Mouse (Mus musculus) liver, embryonic 14.5 days (tissue): ENCODE data around the gene Dtx3l. TPM values are rescaled to one million over a fixed set of nuclear protein-coding genes. Genes with fewer than 3 reads are reported as not detected.

Experiments
- ATAC-seq: fragments of 200-750 bp; cut with Nextera tagmentation; 2 replicates; pipeline ENCODE4 v1.8.0; 2017; ENCODE audit warnings: moderate number of reproducible peaks, mild to moderate bottlenecking, moderate library complexity; ENCODE audit not compliant: insufficient read depth
- DNase-seq, 3 experiments: peaks; one replicate each; pipeline ENCODE4 v3.0.0-alpha.2; 2012 to 2013; ENCODE audit warnings: low read depth in 3 of 3, low spot score in 3 of 3
- H3K27ac ChIP-seq: fragments of 300-500 bp; sonication (generic); 2 replicates; pipeline ENCODE4 v1.5.1; 2014; ENCODE audit warnings: moderate library complexity, mild to moderate bottlenecking, control low read depth, inconsistent platforms
- H3K27me3 ChIP-seq: fragments of 300-500 bp; sonication (generic); 2 replicates; pipeline ENCODE4 v1.6.1; 2014; ENCODE audit warnings: mild to moderate bottlenecking, low read length, moderate library complexity; ENCODE audit not compliant: control insufficient read depth, insufficient read depth
- H3K36me3 ChIP-seq: fragments of 300-500 bp; sonication (generic); replicated peaks from 2 replicates; pipeline ENCODE4 v1.6.1; 2014; ENCODE audit warnings: low read depth; ENCODE audit not compliant: control insufficient read depth, insufficient read depth
- H3K4me1 ChIP-seq, 2 experiments: fragments of 200-500 bp in 1 of 2; fragments of 300-500 bp in 1 of 2; sonication (generic) in 1 of 2; replicated peaks; 2 replicates each; pipeline ENCODE4 v1.6.1; 2012 to 2014; ENCODE audit warnings: antibody characterized with exemption in 1 of 2, inconsistent platforms in 1 of 2, low read length in 1 of 2; ENCODE audit not compliant: control insufficient read depth in 2 of 2, insufficient read depth in 2 of 2
- H3K4me2 ChIP-seq: fragments of 300-500 bp; sonication (generic); 2 replicates; pipeline ENCODE4 v1.6.1; 2014; ENCODE audit warnings: low read depth, mild to moderate bottlenecking, control low read depth, moderate library complexity
- H3K4me3 ChIP-seq, 2 experiments: fragments of 200-500 bp in 1 of 2; fragments of 300-500 bp in 1 of 2; sonication (generic) in 1 of 2; 2 replicates each; pipeline ENCODE4 v1.5.1; 2012 to 2014; ENCODE audit warnings: low read depth in 2 of 2, low read length in 2 of 2, mild to moderate bottlenecking in 2 of 2, control low read depth in 1 of 2, inconsistent platforms in 1 of 2, moderate library complexity in 1 of 2; ENCODE audit not compliant: insufficient read depth in 1 of 2
- H3K9ac ChIP-seq: fragments of 300-500 bp; sonication (generic); replicated peaks from 2 replicates; pipeline ENCODE4 v1.6.1; 2014; ENCODE audit warnings: mild to moderate bottlenecking, control low read depth, moderate library complexity
- H3K9me3 ChIP-seq: fragments of 300-500 bp; sonication (generic); 2 replicates; pipeline ENCODE4 v1.6.1; 2016; ENCODE audit warnings: low read length, mixed read lengths; ENCODE audit not compliant: control insufficient read depth
- CTCF ChIP-seq: IDR thresholded peaks from 2 replicates; pipeline ENCODE4 v1.5.1; 2016; ENCODE audit warnings: antibody characterized with exemption, low read depth, control low read depth
- EP300 ChIP-seq: IDR thresholded peaks from 2 replicates; pipeline ENCODE4 v1.6.1; 2016; ENCODE audit warnings: antibody characterized with exemption, low read depth
- WGBS: fragments of 180-500 bp; shearing (Covaris S2); extraction: QIAGEN DNeasy Blood & Tissue Kit; methylation state at CpG from one replicate; pipeline ENCODE4 v1.1.7; 2014; ENCODE audit not compliant: insufficient replicate concordance; 5-methylcytosine and 5-hydroxymethylcytosine counted together
- polyA plus RNA-seq, 2 experiments: library from polyadenylated mRNA; depleted of rRNA in 1 of 2; stranded (reverse) in 1 of 2; unstranded in 1 of 2; fragments of >200 nt; fragmentation: Nextera tagmentation in 1 of 2; extraction: Ambion mirVana in 1 of 2; gene quantifications; 2 replicates each; pipeline versions ENCODE4 v1.2.1 to v1.2.3; 2012 to 2014

Gene Dtx3l
- polyA plus RNA-seq (2012; rRNA removed) (1.5 and 1.9 TPM in 2 replicates), polyA plus RNA-seq (2014; fragmentation: Nextera tagmentation; extraction: Ambion mirVana) (3.2 and 3.5 TPM in 2 replicates)

GRCm38 (mm10) chr16:35938211-35939151, at the start of gene Dtx3l, which contains the start of gene Parp9:
TSS of gene Dtx3l (minus strand) at chr16:35939151.
TSS of gene Parp9 (plus strand) at chr16:35938470.
- Histone ChIP-seq H3K4me1 (peaks cover 0 to 8% of the 10 kb centered on the region in 2 experiments; a peak in 1 of 4 replicates), H3K9ac (peak within 1 kb of the TSS; percentile 87), H3K27me3 (no peaks in the 10 kb centered on the region), H3K9me3 (no peaks in the 10 kb centered on the region), H3K36me3 (peaks cover 2% of the 10 kb centered on the region), H3K27ac (peak within 1 kb of the TSS; percentile 39), H3K4me2 (peak within 1 kb of the TSS; percentile 85), H3K4me3 (peak within 1 kb of the TSS; percentile 80 to 88)
- under 1% methylated on average over 52 of the region's 52 CpGs for WGBS
- DNase-seq = peak; percentile 44 to 65 (median 47)
- ATAC-seq = peak; percentile 78
- TF ChIP-seq EP300 = no peak
- TF ChIP-seq CTCF = no peak

- no peaks in the 10 kb centered on the region for H3K27me3 ChIP-seq
- H3K9ac ChIP-seq = no peak overlapping the region
- no peak for TF ChIP-seq EP300
- TF ChIP-seq CTCF = no peak
- H3K9me3 ChIP-seq = no peaks in the 10 kb centered on the region
- DNase-seq (no peak), ATAC-seq (no peak)
- H3K4me2 ChIP-seq = no peak overlapping the region
- H3K4me1 ChIP-seq = peaks cover 0 to 7% of the 10 kb centered on the region in 2 experiments; a peak in 3 of 4 replicates
- WGBS = 56% methylated on average over 1 of the region's 1 CpGs
- H3K36me3 ChIP-seq = no peaks in the 10 kb centered on the region
- H3K27ac ChIP-seq = no peak overlapping the region
- no peak overlapping the region for H3K4me3 ChIP-seq
These were observed 49.0 kb upstream of the Dtx3l start for GRCm38 (mm10) chr16:35987930-35988329.

GRCm38 (mm10) chr16:35984471-35984870, 45.5 kb upstream of the Dtx3l start:
- TF ChIP-seq CTCF (no peak), EP300 (no peak)
- no peaks in the 10 kb centered on the region for H3K27me3 ChIP-seq
- peak overlapping the region; percentile 93 for H3K27ac ChIP-seq
- no peaks in the 10 kb centered on the region for H3K36me3 ChIP-seq
- H3K9ac ChIP-seq = peak overlapping the region; percentile 90
- H3K4me2 ChIP-seq = peak overlapping the region; percentile 83
- H3K4me1 ChIP-seq = peaks cover 4 to 20% of the 10 kb centered on the region in 2 experiments
- no peaks in the 10 kb centered on the region for H3K9me3 ChIP-seq
- WGBS = 14% methylated on average over 3 of the region's 3 CpGs
- DNase-seq (peak in 1 of 3 experiments; percentile 27), ATAC-seq (no peak)
- H3K4me3 ChIP-seq = peak overlapping the region; percentile 81 to 84

- under 1% methylated on average over 76 of the region's 86 CpGs for WGBS
- TF ChIP-seq EP300 (no peak), CTCF (no peak)
- ATAC-seq (peak; percentile 70), DNase-seq (peak; percentile 54 to 63 (median 57))
- Histone ChIP-seq H3K4me3 (peak overlapping the region; percentile 81 to 84), H3K27me3 (no peaks in the 10 kb centered on the region), H3K4me2 (peak overlapping the region; percentile 83), H3K4me1 (peaks cover 4 to 20% of the 10 kb centered on the region in 2 experiments), H3K9me3 (no peaks in the 10 kb centered on the region), H3K36me3 (no peaks in the 10 kb centered on the region), H3K27ac (peak overlapping the region; percentile 93), H3K9ac (peak overlapping the region; percentile 90)
These were observed 44.7 kb upstream of the Dtx3l start for GRCm38 (mm10) chr16:35983517-35984101.
